Mouse (Mus musculus): ENCODE data around the gene Chek2. TPM values are rescaled to one million over a fixed set of nuclear protein-coding genes. Genes with fewer than 3 reads are reported as not detected.

Gene Chek2
- polyA plus RNA-seq, 1 experiment from 2014 or later, result 62.6 TPM

DNA sequence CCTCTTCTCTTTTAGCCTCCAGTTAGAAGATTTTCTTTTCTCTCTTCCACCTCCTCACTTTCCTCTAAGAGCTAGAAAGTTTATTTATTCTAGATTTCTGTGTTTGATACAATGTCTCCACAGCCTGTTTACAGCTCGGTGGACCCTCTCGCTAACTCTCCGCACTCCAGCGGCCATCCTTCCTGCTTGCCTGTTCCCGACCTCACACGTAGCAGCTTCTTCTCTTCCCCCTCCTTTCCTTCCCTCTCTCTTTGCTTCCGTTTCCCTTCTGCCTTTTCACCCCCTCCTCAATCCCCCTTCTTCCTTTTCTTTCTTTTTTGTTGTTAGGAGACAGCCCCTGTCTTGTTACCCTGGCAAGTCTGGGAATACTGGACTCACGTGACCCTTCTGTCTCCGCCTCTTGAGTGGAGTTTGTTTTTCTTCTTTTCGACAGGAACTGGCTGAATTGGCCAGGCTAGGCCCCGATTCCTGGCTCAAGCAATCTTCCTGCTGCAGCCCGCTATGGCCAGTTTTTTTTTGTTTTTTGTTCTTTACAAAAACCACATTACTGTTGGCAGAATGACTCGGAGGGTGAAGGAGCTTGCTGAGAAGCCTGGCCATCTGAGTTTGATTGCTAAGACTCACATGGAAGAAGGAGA is 19.4 kb downstream of the Chek2 start:
- Histone ChIP-seq H3K9me3 (ENCODE audit: control insufficient read depth, low read length) (no peaks in the 10 kb centered on the region), H3K27me3 (replicated peaks; ENCODE audit: control insufficient read depth, insufficient read depth, low read length) (no peaks in the 10 kb centered on the region), H3K36me3 (ENCODE audit: control insufficient read depth, insufficient read depth, low read length) (peaks cover 32% of the 10 kb centered on the region), H3K27ac (ENCODE audit: low read depth, low read length) (peak overlapping the region; percentile 35), H3K9ac (ENCODE audit: low read depth, low read length) (no peak overlapping the region), H3K4me3 (ENCODE audit: low read depth, low read length) (no peak overlapping the region), H3K4me1 (replicated peaks; ENCODE audit: control insufficient read depth, insufficient read depth, low read length) (0 out of 2 replicates have a peak, but pooled peaks cover 3% of the 10 kb centered on the region), H3K4me2 (no peak overlapping the region)
- DNase-seq (ENCODE audit: low spot score) (no peak), ATAC-seq (replicated peaks; ENCODE audit: low FRiP score) (no peak)
- 55% methylated on average over 13 of the region's 13 CpGs for WGBS

DNA sequence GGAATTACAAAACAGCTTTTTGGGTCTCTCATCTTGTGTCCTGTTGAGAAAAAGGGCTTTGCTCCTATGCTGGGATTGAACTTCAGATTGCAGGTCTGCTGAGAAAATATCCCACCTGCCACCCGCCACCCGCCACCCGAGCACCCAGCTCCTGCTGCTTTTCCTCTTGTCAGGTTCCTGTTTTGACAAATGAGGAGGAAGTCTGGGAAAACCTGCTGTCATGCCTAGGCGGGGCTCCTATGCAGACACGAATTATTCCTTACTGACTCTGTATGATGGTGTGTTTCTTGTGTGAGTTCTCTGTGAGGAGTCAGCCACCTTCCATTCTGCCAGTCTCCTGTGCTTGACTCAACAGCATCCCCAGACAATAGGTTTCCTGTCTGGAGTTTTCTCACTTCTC is 20.7 kb downstream of the Chek2 start:
- no peak overlapping the region for H3K27ac ChIP-seq (ENCODE audit: low read depth, low read length)

GRCm38 (mm10) chr5:110868460-110868859 is 28.7 kb downstream of the Chek2 start:
- no peak overlapping the region for H3K4me2 ChIP-seq
- no peaks in the 10 kb centered on the region for H3K9me3 ChIP-seq (ENCODE audit: control insufficient read depth, low read length)
- H3K9ac ChIP-seq (ENCODE audit: low read depth, low read length), result no peak overlapping the region
- no peaks in the 10 kb centered on the region for H3K4me1 ChIP-seq (replicated peaks; ENCODE audit: control insufficient read depth, insufficient read depth, low read length)
- H3K4me3 ChIP-seq (ENCODE audit: low read depth, low read length), result no peak overlapping the region
- WGBS, result 86% methylated on average over 4 of the region's 4 CpGs
- DNase-seq (ENCODE audit: low spot score), result no peak
- H3K36me3 ChIP-seq (ENCODE audit: control insufficient read depth, insufficient read depth, low read length), result peaks cover 25% of the 10 kb centered on the region
- no peaks in the 10 kb centered on the region for H3K27me3 ChIP-seq (replicated peaks; ENCODE audit: control insufficient read depth, insufficient read depth, low read length)
- no peak overlapping the region for H3K27ac ChIP-seq (ENCODE audit: low read depth, low read length)
- ATAC-seq (replicated peaks; ENCODE audit: low FRiP score), result no peak

More for the DNA sequence above, 20.7 kb downstream of the Chek2 start:
- no peak for ATAC-seq (replicated peaks; ENCODE audit: low FRiP score)
- Histone ChIP-seq H3K4me2 (no peak overlapping the region), H3K4me1 (replicated peaks; ENCODE audit: control insufficient read depth, insufficient read depth, low read length) (0 out of 2 replicates have a peak, but pooled peaks cover 3% of the 10 kb centered on the region), H3K9ac (ENCODE audit: low read depth, low read length) (no peak overlapping the region), H3K4me3 (ENCODE audit: low read depth, low read length) (no peak overlapping the region), H3K36me3 (ENCODE audit: control insufficient read depth, insufficient read depth, low read length) (peaks cover 34% of the 10 kb centered on the region), H3K27me3 (replicated peaks; ENCODE audit: control insufficient read depth, insufficient read depth, low read length) (no peaks in the 10 kb centered on the region), H3K9me3 (ENCODE audit: control insufficient read depth, low read length) (no peaks in the 10 kb centered on the region)
- no peak for DNase-seq (ENCODE audit: low spot score)
- WGBS, result 84% methylated on average over 5 of the region's 5 CpGs

GRCm38 (mm10) chr5:110869242-110869669 is 29.5 kb downstream of the Chek2 start:
- H3K4me3 ChIP-seq (ENCODE audit: low read depth, low read length), result no peak overlapping the region
- no peaks in the 10 kb centered on the region for H3K4me1 ChIP-seq (replicated peaks; ENCODE audit: control insufficient read depth, insufficient read depth, low read length)
- H3K4me2 ChIP-seq, result no peak overlapping the region
- no peak overlapping the region for H3K9ac ChIP-seq (ENCODE audit: low read depth, low read length)
- DNase-seq (ENCODE audit: low spot score) (no peak), ATAC-seq (replicated peaks; ENCODE audit: low FRiP score) (no peak)
- H3K27me3 ChIP-seq (replicated peaks; ENCODE audit: control insufficient read depth, insufficient read depth, low read length), result no peaks in the 10 kb centered on the region
- WGBS, result 64% methylated on average over 8 of the region's 8 CpGs
- peaks cover 24% of the 10 kb centered on the region for H3K36me3 ChIP-seq (ENCODE audit: control insufficient read depth, insufficient read depth, low read length)
- no peak overlapping the region for H3K27ac ChIP-seq (ENCODE audit: low read depth, low read length)
- H3K9me3 ChIP-seq (ENCODE audit: control insufficient read depth, low read length), result no peaks in the 10 kb centered on the region

GRCm38 (mm10) chr5:110873160-110873559 is 33.4 kb downstream of the Chek2 start:
- H3K9me3 ChIP-seq (ENCODE audit: control insufficient read depth, low read length), result no peaks in the 10 kb centered on the region
- 88% methylated on average over 6 of the region's 6 CpGs for WGBS

DNA sequence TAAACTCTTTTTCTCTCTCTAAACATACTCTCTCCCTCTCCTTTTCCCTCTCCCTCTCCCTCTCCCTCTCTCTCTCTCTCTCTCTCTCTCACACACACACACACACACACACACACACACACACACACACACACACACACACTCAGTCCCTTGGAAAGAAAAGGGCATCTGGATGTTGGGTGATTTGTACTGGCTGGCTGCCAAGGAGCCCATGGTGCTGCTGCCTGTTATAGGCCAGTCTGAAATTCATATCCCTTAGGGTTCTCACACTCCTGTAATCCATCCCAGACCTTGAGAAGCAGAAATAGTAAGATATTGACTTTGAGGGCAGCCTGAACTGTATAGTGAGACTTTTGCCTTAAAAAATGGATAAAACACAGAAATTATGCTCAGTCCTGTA is 34.9 kb downstream of the Chek2 start:
- no peak overlapping the region for H3K27ac ChIP-seq (ENCODE audit: low read depth, low read length)
- no peaks in the 10 kb centered on the region for H3K9me3 ChIP-seq (ENCODE audit: control insufficient read depth, low read length)
- H3K4me2 ChIP-seq, result no peak overlapping the region
- no peak overlapping the region for H3K9ac ChIP-seq (ENCODE audit: low read depth, low read length)
- ATAC-seq (replicated peaks; ENCODE audit: low FRiP score) (no peak), DNase-seq (ENCODE audit: low spot score) (no peak)
- H3K4me3 ChIP-seq (ENCODE audit: low read depth, low read length), result no peak overlapping the region
- H3K4me1 ChIP-seq (replicated peaks; ENCODE audit: control insufficient read depth, insufficient read depth, low read length), result peaks cover 5% of the 10 kb centered on the region
- H3K36me3 ChIP-seq (ENCODE audit: control insufficient read depth, insufficient read depth, low read length), result peaks cover 18% of the 10 kb centered on the region
- no peaks in the 10 kb centered on the region for H3K27me3 ChIP-seq (replicated peaks; ENCODE audit: control insufficient read depth, insufficient read depth, low read length)

More at GRCm38 (mm10) chr5:110873160-110873559, 33.4 kb downstream of the Chek2 start:
- H3K4me2 ChIP-seq, result no peak overlapping the region
- no peak for ATAC-seq (replicated peaks; ENCODE audit: low FRiP score)
- H3K27me3 ChIP-seq (replicated peaks; ENCODE audit: control insufficient read depth, insufficient read depth, low read length), result no peaks in the 10 kb centered on the region
- H3K27ac ChIP-seq (ENCODE audit: low read depth, low read length), result no peak overlapping the region
- peaks cover 5% of the 10 kb centered on the region for H3K4me1 ChIP-seq (replicated peaks; ENCODE audit: control insufficient read depth, insufficient read depth, low read length)
- peaks cover 20% of the 10 kb centered on the region for H3K36me3 ChIP-seq (ENCODE audit: control insufficient read depth, insufficient read depth, low read length)
- H3K4me3 ChIP-seq (ENCODE audit: low read depth, low read length), result no peak overlapping the region
- DNase-seq (ENCODE audit: low spot score), result no peak
- no peak overlapping the region for H3K9ac ChIP-seq (ENCODE audit: low read depth, low read length)

DNA sequence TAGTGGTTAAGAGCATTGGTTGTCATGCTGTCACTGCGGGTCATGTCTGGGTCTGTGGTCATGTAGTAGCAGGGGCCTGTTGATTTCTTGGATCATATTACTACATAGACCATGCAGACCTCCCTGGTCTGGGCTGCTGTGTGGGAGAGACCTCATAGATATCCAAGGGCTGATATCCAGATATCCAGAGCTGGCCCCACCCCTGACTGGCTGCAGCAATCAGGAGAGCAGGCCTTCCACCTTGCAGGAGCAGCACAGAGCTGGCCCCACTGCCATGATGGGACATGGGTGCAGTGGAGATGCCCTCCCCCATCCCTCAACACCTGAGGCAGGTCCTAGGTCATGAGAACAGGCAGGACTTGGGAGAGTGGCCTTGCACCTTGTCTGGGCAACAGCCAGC is 35.5 kb downstream of the Chek2 start:
- Histone ChIP-seq H3K36me3 (ENCODE audit: control insufficient read depth, insufficient read depth, low read length) (peaks cover 18% of the 10 kb centered on the region), H3K27me3 (replicated peaks; ENCODE audit: control insufficient read depth, insufficient read depth, low read length) (no peaks in the 10 kb centered on the region), H3K9me3 (ENCODE audit: control insufficient read depth, low read length) (no peaks in the 10 kb centered on the region), H3K4me1 (replicated peaks; ENCODE audit: control insufficient read depth, insufficient read depth, low read length) (peaks cover 5% of the 10 kb centered on the region), H3K4me3 (ENCODE audit: low read depth, low read length) (no peak overlapping the region), H3K9ac (ENCODE audit: low read depth, low read length) (no peak overlapping the region), H3K27ac (ENCODE audit: low read depth, low read length) (no peak overlapping the region), H3K4me2 (no peak overlapping the region)
- WGBS, result 83% methylated on average over 1 of the region's 1 CpGs
- ATAC-seq (replicated peaks; ENCODE audit: low FRiP score) (peak; percentile 33), DNase-seq (ENCODE audit: low spot score) (no peak)

DNA sequence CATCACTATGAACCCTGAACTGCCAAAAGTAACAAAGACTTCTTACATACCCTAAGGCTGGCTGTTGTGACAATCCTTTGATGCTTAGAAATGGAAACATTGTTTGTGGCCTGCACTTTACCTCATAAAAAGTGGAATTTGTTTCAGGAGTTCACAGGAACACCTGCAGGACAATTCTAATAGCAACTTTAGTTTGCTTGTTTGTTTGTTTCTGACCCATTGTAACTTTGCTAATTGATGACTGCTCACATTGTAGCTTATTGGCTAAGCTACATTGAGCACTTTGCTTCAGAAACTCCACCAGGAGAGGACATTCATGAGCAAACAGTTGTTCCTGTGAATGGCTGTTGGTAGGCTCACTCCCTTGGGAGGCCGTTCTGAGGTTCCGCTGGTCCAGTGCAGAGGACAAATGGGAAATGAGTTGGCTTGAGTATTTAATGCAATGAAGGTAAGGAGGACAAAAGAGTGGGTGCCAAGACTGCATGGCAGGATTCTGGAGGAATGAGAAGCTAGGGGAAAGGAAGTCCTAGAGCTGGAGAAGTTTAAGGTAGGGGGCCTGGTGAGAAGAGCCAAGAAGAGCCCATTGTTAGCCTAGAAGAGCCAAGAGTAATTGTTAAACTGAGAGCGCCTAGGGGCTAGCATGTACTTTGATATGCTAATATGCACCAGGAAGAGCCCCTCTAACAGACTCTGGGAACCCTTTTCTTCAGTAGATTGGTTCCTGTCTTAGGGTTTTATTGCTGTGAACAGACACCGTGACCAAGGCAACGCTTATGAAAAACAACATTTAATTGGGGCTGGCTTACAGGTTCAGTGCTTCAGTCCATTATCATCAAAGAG is 38.1 kb downstream of the Chek2 start:
- 96% methylated on average over 5 of the region's 5 CpGs for WGBS

More for the DNA sequence above, 38.1 kb downstream of the Chek2 start:
- Histone ChIP-seq H3K9me3 (ENCODE audit: control insufficient read depth, low read length) (no peaks in the 10 kb centered on the region), H3K4me1 (replicated peaks; ENCODE audit: control insufficient read depth, insufficient read depth, low read length) (peaks cover 5% of the 10 kb centered on the region), H3K27ac (ENCODE audit: low read depth, low read length) (no peak overlapping the region), H3K4me2 (no peak overlapping the region), H3K9ac (ENCODE audit: low read depth, low read length) (no peak overlapping the region), H3K4me3 (ENCODE audit: low read depth, low read length) (no peak overlapping the region), H3K36me3 (ENCODE audit: control insufficient read depth, insufficient read depth, low read length) (peaks cover 9% of the 10 kb centered on the region; the same call in 1 of the 2 replicates), H3K27me3 (replicated peaks; ENCODE audit: control insufficient read depth, insufficient read depth, low read length) (no peaks in the 10 kb centered on the region)
- DNase-seq (ENCODE audit: low spot score) (no peak), ATAC-seq (replicated peaks; ENCODE audit: low FRiP score) (no peak)
